Mouse (Mus musculus): ENCODE data around the gene Ptbp3. TPM values are rescaled to one million over a fixed set of nuclear protein-coding genes. Genes with fewer than 3 reads are reported as not detected.
"Not testable (repeated sequence)": the region's sequence is repeated elsewhere in the genome, so short reads cannot be mapped to it uniquely, and the experiment has no call there.

Ptbp3 gene
- 10 to 100 TPM; 28.1 to 32.0 TPM for total RNA-seq (2021)

DNA sequence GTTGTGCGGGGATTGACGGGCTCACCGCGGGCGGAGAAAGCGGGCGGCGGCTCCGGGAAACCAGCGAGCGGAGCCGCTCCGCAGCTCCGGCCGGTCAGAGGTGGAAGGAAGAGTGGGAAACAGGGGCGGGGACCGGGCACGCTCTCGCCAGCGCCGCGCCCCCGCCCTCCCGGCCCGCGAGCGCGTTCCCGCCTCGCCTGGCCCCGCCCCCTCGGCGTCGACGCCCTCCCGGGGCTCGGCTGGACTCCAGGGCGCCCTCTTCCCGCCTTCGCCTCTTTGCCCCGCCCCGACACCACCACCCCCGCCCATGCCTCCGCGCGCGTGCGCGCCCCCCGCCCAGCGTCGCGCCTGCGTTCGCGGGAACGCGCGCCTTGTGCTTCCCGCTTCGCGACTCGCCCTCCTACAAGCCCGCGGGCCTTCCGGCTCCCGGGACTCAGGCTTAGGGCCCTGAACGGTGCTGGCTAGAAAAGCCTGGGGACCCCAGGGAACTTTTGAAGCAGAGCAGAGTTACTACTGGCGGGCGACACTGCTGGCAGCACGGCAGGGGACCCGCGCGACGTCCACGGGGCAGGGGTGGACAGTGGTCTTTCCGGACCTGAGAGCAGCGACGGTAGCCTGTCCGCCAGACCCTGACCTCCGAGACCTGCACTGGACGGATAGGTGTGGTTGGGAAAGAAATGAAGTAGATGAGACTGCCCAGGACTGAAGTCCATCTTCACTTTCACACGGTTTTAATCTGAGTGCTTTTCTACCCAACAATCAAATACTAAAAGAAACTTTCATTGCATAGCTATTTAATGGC lies at the start of gene Ptbp3:
TSS of gene Ptbp3 (minus strand) at position 190 of the 802 bp plus-strand sequence.
- intact Hi-C loops (cut with DNase I), result loop anchor here (2.0 to 5.0 kb wide), 2 partner anchors 167 to 361 kb away; partner anchors contain the start of gene Ugcg
- peak; percentile 84 to 85 for DNase-seq (ENCODE audit: low spot score in 2 of 2)

DNA sequence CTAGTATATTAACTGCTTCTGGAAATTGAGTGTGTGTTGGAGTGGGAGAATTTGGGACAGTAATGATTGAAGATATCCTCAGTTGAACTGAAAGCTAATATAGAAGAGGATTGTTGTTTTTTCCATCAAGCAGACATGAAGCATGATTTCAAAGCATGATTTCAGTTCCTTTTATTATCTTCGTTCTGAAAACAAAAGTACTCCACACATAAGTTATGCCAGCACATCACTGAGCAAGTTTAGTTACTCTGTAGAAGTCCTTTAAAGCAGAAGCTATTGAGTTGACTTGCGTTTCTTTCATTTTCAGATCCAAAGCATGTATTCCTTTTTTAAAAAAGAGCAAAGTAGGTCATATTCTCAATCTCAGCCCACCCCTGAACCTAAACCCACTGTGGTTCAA lies 47.4 kb upstream of the Ptbp3 start:
- no peak for DNase-seq (ENCODE audit: low spot score in 2 of 2)
- intact Hi-C loops (cut with DNase I), result no loop called here

DNA sequence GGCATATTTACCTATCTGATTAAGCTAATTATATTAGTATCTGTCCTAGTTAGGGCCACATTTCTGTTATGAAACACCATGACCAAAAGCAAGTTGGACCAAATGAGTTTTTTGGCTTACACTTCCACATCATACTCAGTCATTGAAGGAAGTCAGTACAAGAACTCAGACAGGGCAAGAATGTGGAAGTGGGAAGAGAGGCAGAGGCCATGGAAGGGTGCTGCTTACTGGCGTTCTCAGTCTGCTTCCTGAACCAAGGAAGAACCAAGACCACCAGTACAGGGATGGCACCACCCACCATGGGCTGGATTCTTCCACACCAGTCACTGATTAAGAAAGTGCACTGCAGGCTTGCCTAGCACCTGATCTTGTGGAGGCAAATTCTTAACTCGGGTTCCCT lies 45.5 kb upstream of the Ptbp3 start:
- intact Hi-C loops (cut with DNase I), result no loop called here
- DNase-seq (ENCODE audit: low spot score in 2 of 2), result no peak

DNA sequence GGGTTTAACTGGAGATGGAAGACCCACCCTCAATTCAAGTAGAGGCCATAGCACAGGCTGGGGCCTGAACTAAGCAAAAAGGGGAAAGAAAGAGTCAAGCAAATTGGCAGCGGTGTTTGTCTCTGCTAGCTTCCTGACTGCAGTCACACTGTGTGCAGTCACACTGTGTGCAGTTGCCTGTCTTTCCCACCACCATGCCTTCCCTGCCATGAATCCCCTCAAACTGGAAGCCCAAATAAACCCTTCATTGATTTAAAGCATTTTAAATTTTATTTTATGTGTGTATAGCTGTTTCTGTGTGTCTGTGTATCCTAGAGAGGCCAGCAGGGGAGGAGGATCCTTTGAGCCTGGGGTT lies 38.7 kb upstream of the Ptbp3 start:
- DNase-seq (ENCODE audit: low spot score in 2 of 2), result no peak
- intact Hi-C loops (cut with DNase I), result no loop called here

DNA sequence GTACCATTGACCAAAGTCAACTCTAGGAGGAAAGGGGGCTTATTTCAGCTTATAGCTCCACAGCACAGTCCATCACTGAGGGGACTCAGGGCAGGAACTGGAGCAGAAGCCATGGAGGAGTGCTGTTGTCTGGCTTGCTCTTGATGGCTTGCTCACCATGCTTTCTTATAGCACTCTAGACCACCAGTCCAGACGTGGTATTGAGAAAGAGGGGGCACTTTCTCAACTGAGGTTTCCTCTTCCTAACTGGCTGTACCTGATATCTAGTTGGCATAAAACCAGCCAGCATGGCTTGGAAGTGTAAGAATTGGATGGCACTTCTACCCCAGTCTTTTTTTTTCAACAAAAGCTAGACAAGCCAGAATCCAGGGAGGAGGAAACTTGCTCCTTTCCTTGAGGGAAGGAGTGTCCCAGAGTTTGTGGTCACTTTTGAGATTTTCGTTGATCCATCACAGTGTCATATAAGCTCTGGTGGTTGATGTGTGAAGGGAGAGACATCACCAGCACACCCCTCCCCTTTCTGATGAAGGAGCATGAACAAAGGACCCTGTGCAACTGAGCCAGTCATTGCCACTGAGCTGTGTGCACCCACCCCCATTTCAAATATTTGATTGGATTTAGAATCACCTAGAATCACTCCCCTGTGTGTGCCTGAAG lies 38.2 kb upstream of the Ptbp3 start:
- intact Hi-C loops (cut with DNase I), result no loop called here

DNA sequence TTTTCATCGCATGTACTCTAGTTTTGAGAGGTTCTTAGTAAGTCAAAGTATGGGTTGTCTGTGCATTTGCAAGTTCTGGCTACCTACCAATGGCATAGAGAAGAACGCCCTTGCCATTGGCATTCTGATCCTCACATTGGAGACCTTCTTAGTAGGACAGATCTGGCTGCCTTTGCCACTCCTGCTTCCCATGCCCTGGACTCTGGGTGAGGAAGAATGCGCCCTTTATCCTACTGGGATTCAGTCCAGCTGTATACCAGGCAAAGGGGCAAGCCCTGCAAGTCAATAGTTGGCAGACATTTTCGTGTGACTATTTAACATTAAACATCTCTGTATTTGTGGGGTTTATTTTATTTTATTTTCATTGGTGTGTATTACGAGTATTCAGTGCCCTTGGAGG lies 35.9 kb upstream of the Ptbp3 start:
- no peak for DNase-seq (ENCODE audit: low spot score in 2 of 2)
- intact Hi-C loops (cut with DNase I), result no loop called here

More for the DNA sequence above, 38.2 kb upstream of the Ptbp3 start:
- DNase-seq (ENCODE audit: low spot score in 2 of 2), result no peak

DNA sequence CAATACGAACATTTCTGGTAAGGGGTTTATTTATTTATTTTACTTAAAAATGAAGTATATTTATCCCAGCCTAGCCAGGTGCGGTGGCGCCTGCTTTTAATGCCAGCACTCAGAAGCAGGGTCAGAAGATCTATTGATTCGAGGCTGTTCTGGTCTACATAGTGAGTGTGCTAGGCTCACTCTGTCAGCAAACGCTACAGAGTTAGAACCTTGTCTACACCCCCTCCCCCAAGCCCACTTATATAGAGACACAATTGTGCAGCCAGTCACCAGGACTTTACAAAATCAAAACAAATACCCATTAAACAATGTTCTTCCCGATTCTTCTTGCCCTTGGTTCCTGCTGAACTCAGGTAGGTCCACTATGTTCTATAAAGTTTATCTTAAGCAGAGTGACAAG lies 33.0 kb upstream of the Ptbp3 start:
- intact Hi-C loops (cut with DNase I), result no loop called here
- no peak for DNase-seq (ENCODE audit: low spot score in 2 of 2)

DNA sequence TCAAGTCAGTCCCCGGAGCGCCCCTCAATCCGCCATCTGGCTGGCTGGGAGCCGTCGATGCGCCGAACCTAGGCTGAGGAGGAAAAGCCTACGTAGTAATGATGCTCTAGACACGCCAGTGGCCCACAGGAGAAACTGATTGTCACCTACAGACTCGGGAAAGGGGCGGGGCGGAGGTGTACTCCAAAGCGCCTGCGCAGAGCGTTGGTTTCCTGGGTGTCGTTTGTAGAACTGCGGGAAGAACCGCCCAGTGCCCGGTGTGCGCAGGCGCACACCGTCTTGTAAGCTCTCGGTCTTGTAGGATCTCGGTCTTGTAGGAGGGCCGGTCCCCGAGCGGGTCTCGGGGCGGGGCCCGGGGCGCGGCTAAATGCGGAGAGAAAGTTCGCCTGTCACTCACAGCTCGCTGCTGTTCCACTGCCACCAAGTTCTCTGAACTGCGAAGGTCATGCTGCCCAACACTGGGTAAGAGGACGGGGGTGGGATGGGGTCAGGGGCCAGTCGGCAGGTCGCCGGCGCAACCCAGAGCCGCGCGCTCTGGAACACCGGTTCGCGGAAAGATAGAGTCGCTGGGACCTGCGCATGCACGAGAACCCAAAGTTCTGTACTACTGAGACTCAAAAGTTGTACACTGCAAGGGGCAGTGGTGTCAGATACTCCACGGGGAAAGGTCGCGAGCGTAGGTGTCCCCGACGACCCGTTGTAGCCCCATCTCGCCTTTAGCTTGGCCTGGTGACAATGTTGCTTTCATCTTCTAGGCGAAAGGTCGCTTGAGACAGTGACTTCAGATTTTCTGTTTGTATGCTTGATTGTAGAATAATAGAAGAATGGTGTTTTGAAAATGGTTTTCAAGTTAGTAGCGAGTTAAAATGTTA lies 32.4 kb upstream of the Ptbp3 start, which contains the start of gene Hsdl2:
TSS of gene Hsdl2 (plus strand) at position 250 of the 872 bp plus-strand sequence.
- DNase-seq (ENCODE audit: low spot score in 2 of 2), result peak; percentile 98 to 99
- intact Hi-C loops (cut with DNase I), result no loop called here

DNA sequence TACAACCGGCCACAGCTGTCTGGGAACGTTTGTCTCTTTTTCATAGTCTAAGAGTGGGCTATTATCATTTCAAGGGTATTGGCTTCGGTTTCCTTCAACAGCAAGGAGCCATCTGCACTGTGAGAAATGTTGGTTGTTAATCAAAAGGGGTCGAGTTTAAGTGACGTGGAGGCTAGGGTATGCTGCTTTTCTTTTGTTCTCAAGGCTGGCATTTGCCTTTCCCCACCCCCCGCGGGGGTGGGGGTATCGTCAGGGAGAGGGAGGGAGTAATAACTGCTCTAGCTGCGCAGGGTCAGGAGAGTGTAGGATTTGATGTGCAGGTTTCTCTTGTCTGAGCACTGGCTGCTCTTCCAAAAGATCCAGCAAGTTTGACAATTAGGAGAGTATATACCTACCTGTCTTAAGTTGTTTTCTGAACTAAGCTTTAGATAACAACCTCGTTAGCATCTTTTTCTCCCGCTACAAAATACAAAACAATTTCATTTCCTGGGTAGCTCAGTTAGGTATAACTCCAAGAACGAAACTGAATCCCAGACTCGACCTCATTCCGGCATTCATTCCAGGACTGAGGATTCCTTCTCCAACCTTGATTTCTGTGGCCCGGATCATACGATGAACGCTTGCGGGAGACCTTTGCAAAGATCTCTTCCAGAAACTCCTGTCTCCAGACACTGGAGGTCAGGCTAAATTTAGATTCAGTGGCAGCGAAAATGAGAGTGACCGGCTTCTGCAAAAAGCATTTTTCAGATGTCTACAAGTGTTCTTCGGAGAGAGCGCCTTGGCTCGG lies 31.5 kb upstream of the Ptbp3 start:
- intact Hi-C loops (cut with DNase I), result no loop called here
- DNase-seq (ENCODE audit: low spot score in 2 of 2), result peak; percentile 4 to 5

DNA sequence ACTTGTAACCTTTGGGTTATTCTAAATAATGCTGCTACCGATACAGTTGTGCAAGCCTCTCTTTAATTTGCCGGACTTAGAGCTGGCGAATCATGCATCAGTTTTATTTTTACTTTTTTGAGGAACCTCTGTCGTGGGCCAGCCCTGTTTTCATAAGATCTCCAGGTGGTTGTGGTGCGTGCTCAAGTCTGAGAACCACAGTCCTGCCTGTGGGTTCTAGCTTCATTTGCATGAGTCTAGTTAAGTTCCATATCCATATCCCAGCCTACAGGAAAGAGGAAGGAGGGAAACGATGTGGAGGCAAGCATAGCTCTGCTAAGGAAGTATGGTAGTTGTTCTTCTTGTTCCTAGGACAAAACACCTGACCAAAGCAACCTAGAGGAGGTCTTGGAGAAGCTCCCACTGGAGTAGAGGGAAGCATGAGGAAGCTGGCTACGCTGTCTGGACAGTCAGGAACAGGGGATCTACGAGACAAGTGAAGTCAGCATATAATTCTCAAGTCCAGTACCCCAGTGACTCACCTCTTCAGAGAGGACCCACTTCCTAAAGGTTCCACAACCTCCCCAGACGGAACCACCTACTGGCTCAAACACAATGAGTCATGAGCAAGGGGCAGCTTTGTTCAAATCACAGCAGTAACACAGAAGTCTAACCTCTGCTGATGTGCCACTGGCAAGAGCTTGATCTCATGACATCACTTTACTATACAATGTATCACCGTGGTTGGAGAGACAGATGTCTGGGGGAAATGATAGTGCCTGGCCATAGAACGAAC lies 26.2 kb upstream of the Ptbp3 start:
- intact Hi-C loops (cut with DNase I), result no loop called here

DNA sequence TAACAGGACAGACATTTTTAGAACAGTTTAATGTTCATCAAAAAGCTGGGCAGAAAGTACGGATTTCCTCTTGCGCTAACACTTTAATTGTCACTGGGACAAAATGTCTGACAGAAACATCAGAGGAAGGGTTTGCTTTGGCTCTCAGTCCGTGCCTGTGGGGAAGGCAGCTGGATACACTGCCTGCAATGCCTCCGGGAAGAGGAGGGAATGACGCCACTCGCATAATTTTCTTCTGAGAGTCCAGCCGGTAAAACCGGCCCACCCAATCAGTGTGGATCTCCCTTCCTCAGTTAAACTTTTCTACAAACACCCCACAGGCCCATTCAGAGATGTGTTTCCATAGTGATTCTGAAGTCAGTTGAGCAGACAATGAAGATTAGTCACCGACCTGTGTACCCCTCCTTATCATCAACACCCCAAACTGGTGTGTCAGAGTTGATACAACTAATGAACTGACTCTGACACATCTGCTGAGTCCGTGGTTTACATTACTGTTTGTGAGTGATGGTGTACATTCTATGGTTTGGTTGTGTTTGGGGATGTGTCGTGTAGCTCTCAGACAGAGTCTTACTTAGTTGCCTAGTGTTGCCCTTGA lies 23.5 kb upstream of the Ptbp3 start:
- DNase-seq (ENCODE audit: low spot score in 2 of 2), result no peak
- intact Hi-C loops (cut with DNase I), result no loop called here

More for the DNA sequence above, 26.2 kb upstream of the Ptbp3 start:
- DNase-seq (ENCODE audit: low spot score in 2 of 2), result no peak

DNA sequence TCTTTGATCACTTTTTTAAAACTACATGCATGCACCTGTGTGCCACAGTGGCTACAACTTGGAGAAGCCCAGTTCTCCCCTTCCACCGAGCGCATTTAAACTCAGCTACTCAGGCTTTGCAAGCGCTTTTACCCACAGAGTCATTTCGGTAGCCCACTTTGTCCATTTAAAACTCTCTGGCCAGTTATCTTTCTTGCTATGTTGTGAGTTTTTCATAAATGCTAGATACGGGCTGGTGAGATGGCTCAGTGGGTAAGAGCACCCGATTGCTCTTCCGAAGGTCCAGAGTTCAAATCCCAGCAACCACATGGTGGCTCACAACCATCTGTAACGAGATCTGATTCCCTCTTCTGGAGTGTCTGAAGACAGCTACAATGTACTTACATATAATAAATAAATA lies 21.4 kb upstream of the Ptbp3 start:
- DNase-seq (ENCODE audit: low spot score in 2 of 2); intact Hi-C loops (cut with DNase I): not testable (repeated sequence)

DNA sequence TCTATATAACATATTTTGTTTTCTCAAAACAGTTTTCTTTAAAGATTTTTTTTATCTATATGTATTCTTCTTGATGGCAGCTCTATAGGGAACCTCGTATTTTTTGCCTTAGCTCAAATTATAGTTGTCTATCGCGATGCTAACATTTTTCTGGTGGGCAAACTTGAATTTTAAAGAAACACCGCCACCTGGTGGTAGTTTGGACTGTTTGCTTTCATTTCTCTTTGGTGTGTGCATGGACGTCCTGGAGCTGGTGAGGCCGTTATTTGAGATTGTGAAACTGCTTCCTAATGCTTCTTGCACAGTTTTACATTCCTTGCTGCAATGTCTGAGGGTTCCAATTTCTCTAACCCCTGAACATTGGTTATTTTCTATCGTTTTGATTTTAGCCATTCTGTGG lies 20.4 kb upstream of the Ptbp3 start:
- intact Hi-C loops (cut with DNase I), result loop anchor here (1.0 to 5.0 kb wide), 3 partner anchors 188 to 472 kb away; no protein-coding TSS in a partner anchor

DNA sequence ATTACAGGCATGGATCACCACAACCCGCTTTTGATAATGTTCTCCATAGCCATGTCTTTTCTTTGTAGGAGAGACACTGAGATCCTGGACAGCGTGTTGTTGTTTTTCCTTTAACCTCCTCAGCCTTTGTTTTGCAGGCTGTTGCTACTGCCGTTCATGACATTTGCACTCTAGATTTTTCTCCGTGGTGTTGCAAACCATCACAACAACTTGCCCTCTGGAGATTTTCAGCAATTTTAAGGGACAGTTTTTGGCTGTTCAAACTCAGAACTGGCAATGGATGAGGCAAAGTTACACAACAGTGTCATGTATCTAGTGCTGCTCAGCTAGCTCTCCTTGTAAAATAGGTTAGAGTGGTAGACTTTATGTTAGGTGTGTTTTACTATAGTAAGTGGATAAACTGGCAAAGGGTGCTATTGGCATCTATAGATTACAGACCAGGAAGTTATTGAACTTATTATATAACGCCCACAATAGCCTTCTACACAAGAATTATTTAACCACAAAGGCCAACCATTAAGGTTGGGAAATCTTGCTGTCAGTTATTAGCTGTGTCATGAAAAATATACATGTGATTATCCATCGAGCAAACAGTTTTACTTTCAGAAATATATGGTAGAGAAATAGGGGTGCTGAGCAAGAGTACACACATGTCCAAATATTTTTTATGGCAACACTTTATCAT lies 18.6 kb upstream of the Ptbp3 start:
- no peak for DNase-seq (ENCODE audit: low spot score in 2 of 2)
- intact Hi-C loops (cut with DNase I), result loop anchor here (5.0 kb wide), 1 partner anchor 470 kb away; no protein-coding TSS in a partner anchor

More for the DNA sequence above, 20.4 kb upstream of the Ptbp3 start:
- peak; percentile 81 to 88 for DNase-seq (ENCODE audit: low spot score in 2 of 2)

DNA sequence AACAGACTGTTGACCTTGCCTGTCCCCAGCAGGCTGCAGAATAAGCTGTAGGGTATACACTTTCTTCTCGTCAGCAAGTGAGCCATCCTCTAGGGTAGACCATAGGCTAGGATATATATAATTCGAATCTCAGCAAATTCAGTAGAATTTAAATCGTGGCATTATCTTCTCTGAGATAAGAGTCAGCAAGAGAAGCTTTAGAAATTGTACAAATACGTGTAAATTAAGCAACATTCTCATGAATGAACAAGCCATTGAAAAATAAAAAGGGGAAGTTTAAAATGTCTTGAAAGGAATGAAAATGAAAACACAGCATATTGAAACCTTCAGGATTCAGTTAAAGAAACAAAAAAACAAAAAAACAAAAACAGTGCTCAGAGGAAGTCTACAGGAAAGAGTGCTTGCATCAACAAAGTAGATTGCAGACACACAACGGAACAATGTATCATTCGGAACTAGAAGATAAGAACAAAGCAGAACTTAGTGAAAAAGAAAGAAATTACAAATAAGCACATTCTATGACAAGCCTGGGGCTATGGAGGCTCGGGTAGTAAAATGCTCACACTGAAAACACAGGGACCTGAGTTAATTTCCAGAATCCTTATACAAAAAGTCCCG lies 16.5 kb upstream of the Ptbp3 start:
- no peak for DNase-seq (ENCODE audit: low spot score in 2 of 2)
- intact Hi-C loops (cut with DNase I), result loop anchor here (5.0 kb wide), 1 partner anchor 468 kb away; no protein-coding TSS in a partner anchor

DNA sequence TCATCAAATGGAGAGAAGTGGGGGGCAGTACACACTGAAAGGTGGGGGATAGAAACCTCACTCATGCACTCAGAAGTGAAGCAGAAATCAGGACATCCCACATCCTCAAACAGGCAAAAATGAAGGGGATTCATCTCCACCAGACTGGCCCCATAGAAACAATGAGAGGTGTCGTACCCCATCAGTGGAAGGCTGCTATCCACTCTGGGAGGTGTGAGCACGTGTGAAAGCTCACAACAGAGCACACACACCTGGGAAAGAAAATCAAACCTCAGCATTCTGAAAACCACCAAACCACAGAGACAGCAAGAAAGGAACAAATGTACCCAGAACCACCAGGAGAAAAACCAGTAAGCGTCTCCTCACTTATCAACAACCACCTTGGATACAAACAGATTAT lies 15.0 kb upstream of the Ptbp3 start:
- no peak for DNase-seq (ENCODE audit: low spot score in 2 of 2)
- intact Hi-C loops (cut with DNase I), result no loop called here

DNA sequence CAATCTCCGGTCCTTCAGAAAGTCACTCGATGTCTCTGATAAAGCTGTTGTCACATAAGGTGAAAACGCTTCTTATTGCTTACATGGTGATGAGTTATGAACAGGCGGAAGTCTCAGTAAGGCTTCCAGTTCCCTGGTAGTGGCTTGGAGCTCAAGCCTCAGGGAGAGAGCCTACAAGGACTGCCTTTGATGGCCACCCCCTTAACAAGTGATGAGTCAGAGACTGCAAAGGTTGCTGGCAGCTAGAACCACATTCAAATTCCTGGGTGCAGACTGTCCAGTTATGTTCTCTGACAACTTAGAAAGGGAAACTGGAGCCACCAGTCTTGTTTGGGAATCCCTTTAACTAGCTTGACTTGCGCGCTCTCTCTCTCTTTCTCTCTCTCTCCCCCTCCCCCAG lies 11.0 kb upstream of the Ptbp3 start:
- DNase-seq (ENCODE audit: low spot score in 2 of 2), result peak in 1 of 2 experiments; percentile 48
- intact Hi-C loops (cut with DNase I), result no loop called here
